Comparison of ENCODE assay signal across 8 mouse cellular contexts in genomic region chr1:90603561-90603887, GRCm38 (mm10). TPM values are rescaled to one million over a fixed set of nuclear protein-coding genes. Genes with fewer than 3 reads are reported as not detected.
DNase-seq lines count a peak whose midpoint lies in the region; ATAC-seq and TF ChIP-seq lines count a peak whose summit lies in the region.

No protein-coding gene starts in this region.

- no peak for TF ChIP-seq POLR2A in cerebellum, adult 2 months (IDR thresholded peaks at IDR 0.05; ENCODE audit: borderline replicate concordance, insufficient read depth, low read length)
- no peak for TF ChIP-seq POLR2A in limb, embryonic 14.5 days (IDR thresholded peaks at IDR 0.05; ENCODE audit: borderline replicate concordance, extremely low read depth, insufficient read depth, insufficient read length)

- no peak for DNase-seq in cerebellum, adult 2 months
- no peak for DNase-seq in cerebellum, adult 11-12 months
- no peak for DNase-seq in neural tube, embryonic 11.5 days (ENCODE audit: low spot score)
- DNase-seq in neural tube, embryonic 10.5 days (ENCODE audit: extremely low spot score, low spot score) = no peak
- DNase-seq in limb, embryonic 14.5 days (ENCODE audit: low spot score) = no peak
- no peak for DNase-seq in thymus, postnatal 0 days (ENCODE audit: low spot score)

- no peaks in the 10 kb centered on the region for H3K9me3 ChIP-seq in neural tube, embryonic 11.5 days (ENCODE audit: control insufficient read depth, low read length)
- H3K9me3 ChIP-seq in limb, embryonic 14.5 days (ENCODE audit: control insufficient read depth, low read length) = no peaks in the 10 kb centered on the region
- no peaks in the 10 kb centered on the region for H3K9me3 ChIP-seq in stomach, embryonic 16.5 days (replicated peaks; ENCODE audit: control insufficient read depth, low read length)

- H3K4me3 ChIP-seq in cerebellum, adult 2 months (replicated peaks; ENCODE audit: insufficient read depth, low read depth, low read length) = peak overlapping the region; percentile 98
- peak overlapping the region; percentile 84 for H3K4me3 ChIP-seq in neural tube, embryonic 11.5 days (ENCODE audit: low read depth, low read length)
- peak overlapping the region; percentile 87 for H3K4me3 ChIP-seq in limb, embryonic 14.5 days (replicated peaks; ENCODE audit: low read length)
- peak overlapping the region; percentile 91 for H3K4me3 ChIP-seq in stomach, embryonic 16.5 days (replicated peaks; ENCODE audit: low read length)

- no peaks in the 10 kb centered on the region for H3K27me3 ChIP-seq in cerebellum, adult 2 months (ENCODE audit: control insufficient read depth, insufficient read depth, low read length)
- H3K27me3 ChIP-seq in neural tube, embryonic 11.5 days (ENCODE audit: control insufficient read depth, insufficient read depth, low read length) = no peaks in the 10 kb centered on the region
- no peaks in the 10 kb centered on the region for H3K27me3 ChIP-seq in limb, embryonic 14.5 days (ENCODE audit: control insufficient read depth, insufficient read depth, low read length)
- H3K27me3 ChIP-seq in stomach, embryonic 16.5 days (ENCODE audit: control insufficient read depth, insufficient read depth, low read length) = no peaks in the 10 kb centered on the region

- peak; percentile 76 for ATAC-seq in neural tube, embryonic 11.5 days (ENCODE audit: insufficient read depth, low FRiP score, low TSS enrichment)
- peak; percentile 56 for ATAC-seq in limb, embryonic 14.5 days (ENCODE audit: low FRiP score, low read depth)
- peak; percentile 37; the same call in 1 of the 2 replicates for ATAC-seq in stomach, embryonic 16.5 days (ENCODE audit: insufficient read depth, low FRiP score)
- no peak; the same call in 1 of the 2 replicates for ATAC-seq in erythroid progenitor cell, adult 5-6 weeks (replicated peaks; ENCODE audit: low FRiP score, poor library complexity, severe bottlenecking)

- no peak for TF ChIP-seq CTCF in cerebellum, adult 2 months (IDR thresholded peaks at IDR 0.05; ENCODE audit: borderline replicate concordance, insufficient read depth, low read depth, low read length)

- peaks cover 2% of the 10 kb centered on the region; the same call in 1 of the 2 replicates for H3K4me1 ChIP-seq in cerebellum, adult 2 months (ENCODE audit: control insufficient read depth, insufficient read depth, low read length)
- peaks cover 4% of the 10 kb centered on the region; the same call in 1 of the 2 replicates for H3K4me1 ChIP-seq in neural tube, embryonic 11.5 days (ENCODE audit: control insufficient read depth, insufficient read depth, low read length)
- peaks cover 7% of the 10 kb centered on the region; the same call in 1 of the 2 replicates for H3K4me1 ChIP-seq in limb, embryonic 14.5 days (ENCODE audit: control insufficient read depth, insufficient read depth, low read length)
- peaks cover 6% of the 10 kb centered on the region; the same call in 1 of the 2 replicates for H3K4me1 ChIP-seq in stomach, embryonic 16.5 days (ENCODE audit: control insufficient read depth, insufficient read depth, low read length)

- under 1% methylated on average over 26 of the region's 26 CpGs for WGBS in cerebellum, adult 2 months
- WGBS in neural tube, embryonic 11.5 days = under 1% methylated on average over 26 of the region's 26 CpGs
- under 1% methylated on average over 26 of the region's 26 CpGs for WGBS in limb, embryonic 14.5 days
- WGBS in stomach, embryonic 16.5 days = under 1% methylated on average over 26 of the region's 26 CpGs

- H3K27ac ChIP-seq in cerebellum, adult 2 months (ENCODE audit: insufficient read depth, low read length) = no peak overlapping the region
- H3K27ac ChIP-seq in neural tube, embryonic 11.5 days (ENCODE audit: low read depth, low read length) = no peak overlapping the region
- H3K27ac ChIP-seq in limb, embryonic 14.5 days (replicated peaks; ENCODE audit: low read depth, low read length) = no peak overlapping the region
- H3K27ac ChIP-seq in stomach, embryonic 16.5 days (ENCODE audit: low read length) = peak overlapping the region; percentile 14; the same call in 1 of the 2 replicates

- peak overlapping the region; percentile 87 for H3K9ac ChIP-seq in neural tube, embryonic 11.5 days (ENCODE audit: low read length)
- H3K9ac ChIP-seq in limb, embryonic 14.5 days (ENCODE audit: low read depth, low read length, severe bottlenecking) = peak overlapping the region; percentile 90
- H3K9ac ChIP-seq in stomach, embryonic 16.5 days (ENCODE audit: low read length) = peak overlapping the region; percentile 93

- peak overlapping the region; percentile 60 for H3K4me2 ChIP-seq in neural tube, embryonic 11.5 days (ENCODE audit: low read depth)
- H3K4me2 ChIP-seq in limb, embryonic 14.5 days (replicated peaks; ENCODE audit: low read depth, low read length, severe bottlenecking) = peak overlapping the region; percentile 69
- H3K4me2 ChIP-seq in stomach, embryonic 16.5 days (ENCODE audit: low read depth, low read length) = peak overlapping the region; percentile 76

- peaks cover 3% of the 10 kb centered on the region for H3K36me3 ChIP-seq in neural tube, embryonic 11.5 days (ENCODE audit: control insufficient read depth, insufficient read depth, low read length)
- peaks cover 27% of the 10 kb centered on the region for H3K36me3 ChIP-seq in limb, embryonic 14.5 days (ENCODE audit: control insufficient read depth, insufficient read depth, low read length)
- H3K36me3 ChIP-seq in stomach, embryonic 16.5 days (ENCODE audit: control insufficient read depth, insufficient read depth, low read length) = peaks cover 8% of the 10 kb centered on the region; the same call in 1 of the 2 replicates

RNA-seq across cellular contexts. Expression of gene Cops8, which starts 0.7 kb away (rescaled TPM):
- polyA plus RNA-seq in cerebellum, adult 2 months (2012; rRNA removed) = 119 and 120 TPM in 2 replicates
- 192 and 200 TPM in 2 replicates for polyA plus RNA-seq in neural tube, embryonic 11.5 days (2014; fragmentation: Nextera tagmentation; extraction: Ambion mirVana)
- 118 and 126 TPM in 2 replicates for polyA plus RNA-seq in limb, embryonic 14.5 days (2012; rRNA removed)
- polyA plus RNA-seq in limb, embryonic 14.5 days (2014; fragmentation: Nextera tagmentation; extraction: Ambion mirVana) = 155 and 168 TPM in 2 replicates
- polyA plus RNA-seq in stomach, embryonic 16.5 days (2015; fragmentation: Nextera tagmentation; extraction: Ambion mirVana) = 123 and 138 TPM in 2 replicates
- polyA plus RNA-seq in thymus, postnatal 0 days (2015; fragmentation: Nextera tagmentation; extraction: Ambion mirVana) = 96.4 and 106 TPM in 2 replicates
- 12.6 and 19.7 TPM in 2 replicates for total RNA-seq in erythroid progenitor cell, adult 5-6 weeks (2015; ENCODE audit: low replicate concordance)
- total RNA-seq in erythroid progenitor cell, adult 5-6 weeks (2017; ENCODE audit: low replicate concordance) = 20.8 and 23.1 TPM in 2 replicates
